Mouse (Mus musculus): ENCODE data around the gene 9530077C05Rik.
"Not testable (repeated sequence)": the region's sequence is repeated elsewhere in the genome, so short reads cannot be mapped to it uniquely, and the experiment has no call there.

The 9530077C05Rik gene

GRCm38 (mm10) chr9:22420491-22420890 lies 9.2 kb downstream of the 9530077C05Rik start:
- peak in 1 of 2 experiments; percentile 8 for DNase-seq

- no peak for DNase-seq
These were observed 11.2 kb downstream of the 9530077C05Rik start for GRCm38 (mm10) chr9:22422559-22422958.

- no peak for DNase-seq
These were observed 12.2 kb downstream of the 9530077C05Rik start for GRCm38 (mm10) chr9:22423507-22423906.

GRCm38 (mm10) chr9:22424196-22424595 lies 12.9 kb downstream of the 9530077C05Rik start:
- no peak for DNase-seq

- no peak for DNase-seq
These were observed 13.4 kb downstream of the 9530077C05Rik start for GRCm38 (mm10) chr9:22424719-22425118.

- no peak for DNase-seq
These were observed 16.8 kb downstream of the 9530077C05Rik start for GRCm38 (mm10) chr9:22428028-22428665.

- DNase-seq, result no peak
These were observed 17.5 kb downstream of the 9530077C05Rik start for GRCm38 (mm10) chr9:22428666-22429410.

- DNase-seq, result peak; percentile 8 to 17
These were observed 18.4 kb downstream of the 9530077C05Rik start for GRCm38 (mm10) chr9:22429533-22430241.

GRCm38 (mm10) chr9:22430315-22430840 lies 19.1 kb downstream of the 9530077C05Rik start:
- DNase-seq, result no peak

GRCm38 (mm10) chr9:22433221-22433620 lies 21.9 kb downstream of the 9530077C05Rik start:
- no peak for DNase-seq

- no peak for DNase-seq
These were observed 22.8 kb downstream of the 9530077C05Rik start for GRCm38 (mm10) chr9:22434101-22434500.

- no peak for DNase-seq
These were observed 27.5 kb downstream of the 9530077C05Rik start for GRCm38 (mm10) chr9:22438826-22439225.

- DNase-seq, result no peak
These were observed 31.8 kb downstream of the 9530077C05Rik start for GRCm38 (mm10) chr9:22443157-22443556.

GRCm38 (mm10) chr9:22445123-22445522 lies 33.8 kb downstream of the 9530077C05Rik start:
- DNase-seq, result no peak

- DNase-seq, result no peak
These were observed 35.9 kb downstream of the 9530077C05Rik start for GRCm38 (mm10) chr9:22447213-22447612.

- no peak for DNase-seq
These were observed 37.1 kb downstream of the 9530077C05Rik start for GRCm38 (mm10) chr9:22448420-22448819.

GRCm38 (mm10) chr9:22449209-22449608 lies 37.9 kb downstream of the 9530077C05Rik start:
- DNase-seq, result no peak

- no peak for DNase-seq
These were observed 41.4 kb downstream of the 9530077C05Rik start for GRCm38 (mm10) chr9:22452697-22453096.

- no peak for DNase-seq
These were observed 42.2 kb downstream of the 9530077C05Rik start for GRCm38 (mm10) chr9:22453501-22453924.

GRCm38 (mm10) chr9:22453990-22454389 lies 42.7 kb downstream of the 9530077C05Rik start, which contains the start of gene Gm17545:
Gm17545 (plus strand) TSS chr9:22454290.
- not testable (repeated sequence) for DNase-seq

- no peak for DNase-seq
These were observed 43.7 kb downstream of the 9530077C05Rik start for GRCm38 (mm10) chr9:22455041-22455440.

- no peak for DNase-seq
These were observed 46.0 kb downstream of the 9530077C05Rik start for GRCm38 (mm10) chr9:22457142-22457835.

GRCm38 (mm10) chr9:22461946-22462345 lies 50.6 kb downstream of the 9530077C05Rik start:
- no peak for DNase-seq

Measured in kidney, adult 8-10 months (tissue).